Mouse (Mus musculus) embryonic facial prominence, embryonic 12.5 days (tissue): Measurements from ENCODE around the gene Bicd2. TPM values are rescaled to one million over a fixed set of nuclear protein-coding genes. Genes with fewer than 3 reads are reported as not detected.

Source experiments
- ATAC-seq: fragments of 200-750 bp; cut with Nextera tagmentation; 2 replicates; pipeline ENCODE4 v1.8.0; 2017; ENCODE audit not compliant: insufficient number of reproducible peaks, insufficient read depth, low FRiP score, low TSS enrichment
- H3K27ac ChIP-seq: fragments of 300-500 bp; sonication (generic); 2 replicates; pipeline ENCODE4 v1.5.1; 2016; ENCODE audit warnings: mild to moderate bottlenecking
- H3K27me3 ChIP-seq: fragments of 300-500 bp; sonication (generic); 2 replicates; pipeline ENCODE4 v1.6.1; 2016; ENCODE audit warnings: mild to moderate bottlenecking, moderate library complexity
- H3K36me3 ChIP-seq: fragments of 300-500 bp; sonication (generic); 2 replicates; pipeline ENCODE4 v1.6.1; 2016; ENCODE audit warnings: mild to moderate bottlenecking
- H3K4me1 ChIP-seq: fragments of 300-500 bp; sonication (generic); 2 replicates; pipeline ENCODE4 v1.6.1; 2016
- H3K4me2 ChIP-seq: fragments of 300-500 bp; sonication (generic); replicated peaks from 2 replicates; pipeline ENCODE4 v1.6.1; 2016; ENCODE audit warnings: mild to moderate bottlenecking, moderate library complexity
- H3K4me3 ChIP-seq: fragments of 300-500 bp; sonication (generic); 2 replicates; pipeline ENCODE4 v1.5.1; 2016; ENCODE audit warnings: mild to moderate bottlenecking
- H3K9ac ChIP-seq: fragments of 300-500 bp; sonication (generic); 2 replicates; pipeline ENCODE4 v1.6.1; 2016; ENCODE audit warnings: mild to moderate bottlenecking, moderate library complexity
- H3K9me3 ChIP-seq: fragments of 300-500 bp; sonication (generic); 2 replicates; pipeline ENCODE4 v1.6.1; 2016; ENCODE audit warnings: mild to moderate bottlenecking, moderate library complexity
- WGBS: fragments of 180-500 bp; shearing (Covaris S2); methylation state at CpG from one replicate; pipeline ENCODE4 v1.1.7; 2016; 5-methylcytosine and 5-hydroxymethylcytosine counted together
- polyA plus RNA-seq: library from polyadenylated mRNA; unstranded; fragments of >200 nt; fragmentation: Nextera tagmentation; extraction: Ambion mirVana; gene quantifications from 2 replicates; pipeline ENCODE4 v1.2.1, GENCODE M21; 2016

Gene Bicd2
- polyA plus RNA-seq, 1 experiment from 2014 or later = 42.0 TPM

- peaks cover 12% of the 10 kb centered on the region for H3K4me1 ChIP-seq
- no peak overlapping the region for H3K4me3 ChIP-seq
- no peaks in the 10 kb centered on the region for H3K36me3 ChIP-seq
- WGBS = 80% methylated on average over 7 of the region's 7 CpGs
- no peaks in the 10 kb centered on the region for H3K27me3 ChIP-seq
- no peaks in the 10 kb centered on the region for H3K9me3 ChIP-seq
- H3K27ac ChIP-seq = no peak overlapping the region
- no peak overlapping the region for H3K9ac ChIP-seq
- no peak for ATAC-seq
- no peak overlapping the region for H3K4me2 ChIP-seq
Measured at GRCm38 (mm10) chr13:49311642-49312041, 29.7 kb upstream of the Bicd2 start.

DNA sequence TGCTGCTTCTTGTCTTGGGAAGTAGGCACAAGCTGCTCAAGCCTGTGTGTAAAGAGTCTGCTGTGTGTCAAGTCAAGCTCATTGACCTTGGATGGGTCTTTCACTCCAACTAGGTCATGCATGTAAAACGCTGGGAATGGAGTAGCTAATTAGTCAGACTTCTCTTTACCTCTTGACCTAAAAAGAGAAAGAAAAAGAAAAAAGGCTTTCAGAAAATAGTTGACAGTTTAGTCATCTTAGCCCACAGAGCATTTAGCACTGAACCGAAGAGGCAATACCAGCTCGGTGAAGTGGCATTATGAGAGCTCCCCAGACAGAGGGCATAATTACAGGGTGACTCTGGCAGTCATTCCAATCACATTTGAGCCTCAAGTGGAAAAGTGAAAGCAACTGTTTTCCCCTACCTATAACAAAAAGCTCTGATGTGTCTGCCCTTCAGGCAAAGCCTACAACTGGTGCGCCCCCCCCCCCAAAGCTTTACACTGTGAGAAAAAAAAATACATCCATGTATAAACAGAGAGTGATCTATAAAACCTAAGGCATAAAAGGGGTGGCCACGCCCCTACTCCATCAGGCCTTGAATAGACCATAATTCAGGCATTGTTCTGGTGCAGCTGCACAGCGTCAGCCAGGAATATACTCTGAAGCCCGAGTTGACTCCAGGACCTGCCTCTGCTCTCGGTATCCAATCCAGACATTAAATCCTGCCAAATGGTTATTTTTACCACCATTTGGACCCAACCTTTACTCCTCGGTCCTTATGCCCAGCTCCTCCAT lies 24.8 kb upstream of the Bicd2 start:
- Histone ChIP-seq H3K36me3 (no peaks in the 10 kb centered on the region), H3K9ac (no peak overlapping the region), H3K9me3 (no peaks in the 10 kb centered on the region), H3K27ac (peak overlapping the region; percentile 5; the same call in 1 of the 2 replicates), H3K27me3 (no peaks in the 10 kb centered on the region), H3K4me2 (no peak overlapping the region), H3K4me1 (peaks cover 24% of the 10 kb centered on the region), H3K4me3 (no peak overlapping the region)
- 44% methylated on average over 9 of the region's 9 CpGs for WGBS
- ATAC-seq = no peak

DNA sequence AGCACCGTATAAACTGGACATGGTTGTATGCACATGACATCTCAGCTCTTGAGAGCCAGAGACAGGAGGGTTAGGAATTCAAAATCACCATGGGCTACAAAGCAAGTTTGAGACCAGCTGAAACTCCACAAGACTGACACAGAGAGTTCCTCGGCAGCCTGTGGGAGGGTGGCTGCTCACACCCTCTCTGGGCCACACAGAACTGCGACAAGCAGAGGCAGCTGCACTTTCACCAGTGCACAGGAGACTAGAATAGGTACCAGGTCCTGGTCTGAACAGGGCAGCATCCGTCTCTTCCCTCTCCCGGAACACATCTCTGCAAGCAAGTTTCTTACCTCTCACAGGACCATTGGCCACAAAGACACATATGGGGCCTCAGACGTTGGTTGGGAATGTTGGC lies 23.9 kb upstream of the Bicd2 start:
- peaks cover 27% of the 10 kb centered on the region for H3K4me1 ChIP-seq
- H3K36me3 ChIP-seq = no peaks in the 10 kb centered on the region
- H3K4me2 ChIP-seq = no peak overlapping the region
- WGBS = 76% methylated on average over 6 of the region's 6 CpGs
- no peak for ATAC-seq
- no peak overlapping the region for H3K4me3 ChIP-seq
- H3K9me3 ChIP-seq = no peaks in the 10 kb centered on the region
- H3K27ac ChIP-seq = no peak overlapping the region
- no peaks in the 10 kb centered on the region for H3K27me3 ChIP-seq
- no peak overlapping the region for H3K9ac ChIP-seq

DNA sequence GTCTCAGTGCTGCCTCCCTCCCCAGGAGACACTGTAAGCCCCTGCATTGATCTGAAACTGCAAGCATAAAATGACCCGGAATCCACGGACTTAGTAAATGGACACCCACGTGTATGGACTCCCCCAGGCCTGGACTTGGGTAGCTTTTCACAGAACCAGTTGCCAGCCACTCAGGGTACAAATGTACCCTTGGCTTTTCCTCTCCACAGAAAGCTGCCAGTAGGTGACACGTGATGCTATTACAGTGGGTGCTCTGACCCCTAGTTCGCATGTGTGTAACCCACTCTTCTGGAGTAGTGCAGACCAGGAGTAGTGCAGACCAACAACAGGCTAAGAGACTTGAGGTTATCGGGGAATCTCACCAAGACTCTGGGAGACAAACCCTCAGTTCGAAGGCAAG lies 23.5 kb upstream of the Bicd2 start:
- no peak overlapping the region for H3K27ac ChIP-seq
- no peaks in the 10 kb centered on the region for H3K9me3 ChIP-seq
- H3K4me2 ChIP-seq = no peak overlapping the region
- peaks cover 27% of the 10 kb centered on the region for H3K4me1 ChIP-seq
- no peak overlapping the region for H3K9ac ChIP-seq
- ATAC-seq = no peak
- WGBS = 83% methylated on average over 7 of the region's 7 CpGs
- no peaks in the 10 kb centered on the region for H3K36me3 ChIP-seq
- no peak overlapping the region for H3K4me3 ChIP-seq
- no peaks in the 10 kb centered on the region for H3K27me3 ChIP-seq

- Histone ChIP-seq H3K9ac (peak within 1 kb of the TSS; percentile 46; the same call in 1 of the 2 replicates), H3K9me3 (no peaks in the 10 kb centered on the region), H3K36me3 (no peaks in the 10 kb centered on the region), H3K27ac (peak within 1 kb of the TSS; percentile 4; the same call in 1 of the 2 replicates), H3K4me2 (peak within 1 kb of the TSS; percentile 64), H3K4me3 (peak within 1 kb of the TSS; percentile 28), H3K4me1 (peaks cover 27% of the 10 kb centered on the region), H3K27me3 (no peaks in the 10 kb centered on the region)
- peak; percentile 90 for ATAC-seq
- 4% methylated on average over 10 of the region's 10 CpGs for WGBS
Measured at GRCm38 (mm10) chr13:49320040-49320439, 21.3 kb upstream of the Bicd2 start, which contains the start of gene Fgd3. Gene Fgd3 (minus strand): TSS chr13:49320311.

DNA sequence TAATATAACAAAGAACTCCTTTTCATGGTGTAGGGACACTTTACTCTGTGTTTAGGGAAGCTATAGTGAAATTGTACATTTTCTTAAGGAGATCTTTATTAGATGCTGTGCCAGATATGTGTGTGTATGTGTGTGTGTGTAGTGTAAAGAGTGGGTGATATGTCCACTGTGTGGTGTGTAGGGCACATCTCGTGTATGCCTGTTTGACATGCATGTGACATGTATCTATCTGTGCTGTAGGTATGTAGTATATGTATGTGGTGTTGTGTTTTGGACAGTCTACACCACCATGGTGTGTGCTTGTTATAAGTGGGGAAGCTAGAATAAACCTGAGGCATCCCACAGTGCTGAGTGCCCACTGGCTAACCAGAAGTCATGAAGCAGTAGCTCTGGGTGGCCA lies 20.9 kb upstream of the Bicd2 start:
- Histone ChIP-seq H3K27ac (0 out of 2 replicates have a peak overlapping the region, but pooled peaks have one; percentile 4), H3K9me3 (no peaks in the 10 kb centered on the region)

DNA sequence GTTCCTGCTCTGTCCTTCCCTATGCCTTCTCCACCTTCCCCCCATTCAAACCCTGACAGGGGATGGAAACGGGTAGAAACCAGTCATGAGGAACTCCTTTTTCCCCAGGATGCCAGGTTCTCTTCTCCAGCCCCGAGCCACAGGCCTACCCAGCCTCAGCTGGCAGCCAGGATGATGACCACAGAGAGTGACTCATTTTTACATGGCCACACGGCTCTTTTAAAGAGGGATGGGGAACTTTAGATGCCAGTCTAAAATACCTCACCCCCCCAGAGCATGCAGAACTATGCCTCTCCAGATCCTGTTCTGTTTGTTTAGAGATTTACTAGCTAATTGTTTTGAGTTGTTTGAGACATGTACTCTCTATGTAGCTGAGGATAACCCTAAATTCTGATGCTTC lies 19.9 kb upstream of the Bicd2 start:
- Histone ChIP-seq H3K27ac (no peak overlapping the region), H3K4me2 (no peak overlapping the region), H3K27me3 (no peaks in the 10 kb centered on the region), H3K9me3 (no peaks in the 10 kb centered on the region), H3K4me1 (peaks cover 27% of the 10 kb centered on the region), H3K9ac (no peak overlapping the region), H3K4me3 (no peak overlapping the region), H3K36me3 (no peaks in the 10 kb centered on the region)
- WGBS = 75% methylated on average over 3 of the region's 3 CpGs
- no peak for ATAC-seq

More for the DNA sequence above, 20.9 kb upstream of the Bicd2 start:
- H3K4me2 ChIP-seq = peak overlapping the region; percentile 64
- H3K36me3 ChIP-seq = no peaks in the 10 kb centered on the region
- no peaks in the 10 kb centered on the region for H3K27me3 ChIP-seq
- peaks cover 27% of the 10 kb centered on the region for H3K4me1 ChIP-seq
- 0 out of 2 replicates have a peak overlapping the region, but pooled peaks have one; percentile 28 for H3K4me3 ChIP-seq
- ATAC-seq = 0 out of 2 replicates have a peak, but pooled peaks have one; percentile 25
- 83% methylated on average over 1 of the region's 1 CpGs for WGBS
- H3K9ac ChIP-seq = no peak overlapping the region

GRCm38 (mm10) chr13:49322169-49322568 lies 19.2 kb upstream of the Bicd2 start:
- Histone ChIP-seq H3K4me3 (no peak overlapping the region), H3K27ac (no peak overlapping the region), H3K4me2 (no peak overlapping the region), H3K36me3 (no peaks in the 10 kb centered on the region), H3K4me1 (peaks cover 21% of the 10 kb centered on the region), H3K27me3 (no peaks in the 10 kb centered on the region), H3K9me3 (no peaks in the 10 kb centered on the region), H3K9ac (no peak overlapping the region)
- WGBS = 79% methylated on average over 5 of the region's 5 CpGs
- no peak for ATAC-seq

GRCm38 (mm10) chr13:49322739-49323138 lies 18.6 kb upstream of the Bicd2 start:
- 86% methylated on average over 5 of the region's 5 CpGs for WGBS
- Histone ChIP-seq H3K4me2 (no peak overlapping the region), H3K27me3 (no peaks in the 10 kb centered on the region), H3K9ac (no peak overlapping the region), H3K4me1 (peaks cover 21% of the 10 kb centered on the region), H3K9me3 (no peaks in the 10 kb centered on the region), H3K27ac (no peak overlapping the region), H3K4me3 (no peak overlapping the region), H3K36me3 (no peaks in the 10 kb centered on the region)
- no peak for ATAC-seq

GRCm38 (mm10) chr13:49324871-49325270 lies 16.5 kb upstream of the Bicd2 start:
- Histone ChIP-seq H3K27me3 (no peaks in the 10 kb centered on the region), H3K27ac (no peak overlapping the region), H3K4me2 (no peak overlapping the region), H3K4me3 (no peak overlapping the region), H3K4me1 (peaks cover 13% of the 10 kb centered on the region), H3K9ac (no peak overlapping the region), H3K36me3 (no peaks in the 10 kb centered on the region), H3K9me3 (no peaks in the 10 kb centered on the region)
- ATAC-seq = no peak
- WGBS = 82% methylated on average over 5 of the region's 5 CpGs

GRCm38 (mm10) chr13:49326246-49327206 lies 14.9 kb upstream of the Bicd2 start:
- Histone ChIP-seq H3K4me3 (no peak overlapping the region), H3K27me3 (no peaks in the 10 kb centered on the region), H3K27ac (no peak overlapping the region), H3K36me3 (no peaks in the 10 kb centered on the region), H3K9me3 (no peaks in the 10 kb centered on the region), H3K4me2 (no peak overlapping the region), H3K4me1 (0 out of 2 replicates have a peak, but pooled peaks cover 3% of the 10 kb centered on the region), H3K9ac (no peak overlapping the region)
- ATAC-seq = no peak
- 63% methylated on average over 6 of the region's 6 CpGs for WGBS
